Mouse (Mus musculus) spleen, postnatal 36 days (tissue): ENCODE measurements around the gene Mgp.

Experiments used
- DNase-seq, 2 experiments: peaks; one replicate each; pipeline ENCODE4 v3.0.0; 2022; ENCODE audit warnings: low spot score in 2 of 2, mixed read lengths in 1 of 2

Mgp gene

GRCm38 (mm10) chr6:136875670-136876069, at the start of gene Mgp:
Mgp (minus strand) TSS chr6:136875823.
- no peak for DNase-seq

- peak in 1 of 2 experiments; percentile 17 for DNase-seq
Observed at GRCm38 (mm10) chr6:136925049-136925448, 49.4 kb upstream of the Mgp start.

- no peak for DNase-seq
Observed at GRCm38 (mm10) chr6:136923532-136923931, 47.9 kb upstream of the Mgp start, which contains the start of gene Pde6h. Pde6h (plus strand) TSS chr6:136923832.

- DNase-seq: no peak
Observed at GRCm38 (mm10) chr6:136922871-136923270, 47.2 kb upstream of the Mgp start.

GRCm38 (mm10) chr6:136922080-136922479, 46.5 kb upstream of the Mgp start, which contains the start of gene Erp27:
Erp27 (minus strand) TSS chr6:136922180.
- no peak for DNase-seq

GRCm38 (mm10) chr6:136921601-136922000, 46.0 kb upstream of the Mgp start:
- DNase-seq: no peak

- DNase-seq: peak; percentile 25 to 56
Observed at GRCm38 (mm10) chr6:136920320-136921257, 45.0 kb upstream of the Mgp start.

- DNase-seq: no peak
Observed at GRCm38 (mm10) chr6:136917885-136918284, 42.3 kb upstream of the Mgp start.

GRCm38 (mm10) chr6:136915721-136916395, 40.2 kb upstream of the Mgp start:
- no peak for DNase-seq

GRCm38 (mm10) chr6:136914234-136914633, 38.6 kb upstream of the Mgp start:
- DNase-seq: no peak

- no peak for DNase-seq
Observed at GRCm38 (mm10) chr6:136913384-136914126, 37.9 kb upstream of the Mgp start.

- DNase-seq: no peak
Observed at GRCm38 (mm10) chr6:136912751-136913265, 37.2 kb upstream of the Mgp start.

- DNase-seq: no peak
Observed at GRCm38 (mm10) chr6:136910247-136910890, 34.7 kb upstream of the Mgp start.

GRCm38 (mm10) chr6:136906937-136907293, 31.3 kb upstream of the Mgp start:
- DNase-seq: no peak

GRCm38 (mm10) chr6:136906283-136906936, 30.8 kb upstream of the Mgp start:
- DNase-seq: no peak

GRCm38 (mm10) chr6:136903885-136904470, 28.4 kb upstream of the Mgp start:
- no peak for DNase-seq

GRCm38 (mm10) chr6:136902527-136902926, 26.9 kb upstream of the Mgp start:
- DNase-seq: no peak

GRCm38 (mm10) chr6:136901010-136901409, 25.4 kb upstream of the Mgp start:
- no peak for DNase-seq

GRCm38 (mm10) chr6:136900369-136901009, 24.9 kb upstream of the Mgp start:
- DNase-seq: no peak

- no peak for DNase-seq
Observed at GRCm38 (mm10) chr6:136898954-136899353, 23.3 kb upstream of the Mgp start.
